Mouse (Mus musculus): ENCODE measurements at regions not wholly inside any gene's neighbourhood (a gene's known extent, or its start where the extent isn't known, plus 50 kb on each side); places are given as distances from the start of the nearest gene placed in this dataset.

DNA sequence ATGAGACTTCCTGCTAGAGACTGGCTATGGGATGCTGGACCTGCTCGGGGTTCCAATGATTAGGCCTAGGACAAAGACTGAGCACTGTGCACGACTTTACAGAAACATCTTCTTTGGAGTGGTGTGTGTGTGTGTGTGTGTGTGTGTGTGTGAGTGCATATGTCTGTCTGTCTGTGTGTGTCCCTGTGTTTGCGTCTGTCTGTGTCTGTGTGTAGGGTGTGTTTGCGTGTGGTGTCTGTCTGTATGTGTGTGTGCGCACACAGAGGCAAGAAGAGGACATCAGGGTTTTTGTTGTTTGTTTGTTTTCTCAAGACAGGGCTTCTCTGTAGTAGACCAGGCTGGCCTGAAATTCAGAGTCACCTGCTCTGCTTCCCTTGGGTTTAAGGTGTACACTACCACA lies 51.9 kb upstream of the Slco4a1 start:
- Histone ChIP-seq H3K4me3 (no peak overlapping the region), H3K27ac (no peak overlapping the region), H3K9me3 (no peaks in the 10 kb centered on the region), H3K4me2 (no peak overlapping the region), H3K9ac (no peak overlapping the region), H3K27me3 (no peaks in the 10 kb centered on the region), H3K36me3 (no peaks in the 10 kb centered on the region), H3K4me1 (no peaks in the 10 kb centered on the region)
- no peak for ATAC-seq (ENCODE audit: borderline replicate concordance, extremely low read depth, low FRiP score, low TSS enrichment)
- WGBS, result 80% methylated on average over 5 of the region's 5 CpGs

DNA sequence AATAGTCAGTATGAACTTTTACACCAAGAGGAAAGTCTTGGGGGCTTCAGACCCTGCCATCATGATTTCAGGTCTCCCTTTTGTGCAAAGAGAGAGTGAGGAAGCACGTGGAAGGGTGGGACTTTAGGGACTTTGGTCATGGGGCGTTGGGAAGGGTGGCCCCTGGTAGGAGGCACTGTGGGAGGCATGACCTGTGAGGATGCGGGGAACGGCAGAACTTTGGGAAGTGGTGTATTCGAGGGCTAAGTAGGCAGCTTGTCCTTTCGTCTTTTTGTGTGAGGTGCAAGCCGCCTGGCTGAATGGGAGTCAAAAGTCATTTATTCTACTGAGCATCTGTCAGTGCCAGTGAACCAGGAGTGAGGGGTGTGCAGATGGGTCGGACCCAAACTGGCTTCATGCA lies 52.4 kb upstream of the Slco4a1 start:
- ATAC-seq (ENCODE audit: borderline replicate concordance, extremely low read depth, low FRiP score, low TSS enrichment), result no peak
- 59% methylated on average over 8 of the region's 8 CpGs for WGBS

DNA sequence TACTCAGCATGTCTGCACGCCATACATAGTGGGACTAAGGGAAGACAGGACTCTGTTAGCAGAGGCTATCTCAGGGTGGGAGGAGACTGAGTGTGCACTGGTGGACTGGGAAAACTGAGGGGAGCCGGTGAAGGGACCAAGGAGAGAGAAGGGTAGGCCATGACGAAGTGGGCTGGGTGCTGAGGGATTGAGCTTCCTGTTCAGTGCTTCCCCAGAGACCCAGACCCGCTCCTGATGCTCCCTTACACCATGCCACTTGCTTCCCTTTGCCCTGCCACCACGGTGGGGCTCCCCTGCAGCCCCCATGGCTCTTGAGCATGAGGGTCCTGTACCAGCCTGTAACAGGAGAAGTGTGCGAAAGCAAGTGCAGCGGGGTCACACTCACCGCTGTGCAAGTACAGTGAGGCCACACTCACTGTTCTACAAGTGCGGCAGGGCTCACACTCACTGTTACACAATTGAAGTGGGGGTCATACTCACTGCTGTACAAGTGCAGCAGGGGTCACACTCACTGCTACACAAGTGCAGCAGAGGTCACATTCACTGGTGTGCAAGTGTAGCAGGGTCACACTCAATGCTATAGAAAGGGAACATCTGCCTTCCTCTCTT lies 53.1 kb upstream of the Slco4a1 start:
- H3K4me1 ChIP-seq, result no peaks in the 10 kb centered on the region

More for the DNA sequence above, 52.4 kb upstream of the Slco4a1 start:
- no peaks in the 10 kb centered on the region for H3K27me3 ChIP-seq
- H3K27ac ChIP-seq, result no peak overlapping the region
- H3K4me1 ChIP-seq, result no peaks in the 10 kb centered on the region
- no peak overlapping the region for H3K4me2 ChIP-seq
- H3K36me3 ChIP-seq, result no peaks in the 10 kb centered on the region
- H3K9ac ChIP-seq, result no peak overlapping the region
- no peak overlapping the region for H3K4me3 ChIP-seq
- no peaks in the 10 kb centered on the region for H3K9me3 ChIP-seq

DNA sequence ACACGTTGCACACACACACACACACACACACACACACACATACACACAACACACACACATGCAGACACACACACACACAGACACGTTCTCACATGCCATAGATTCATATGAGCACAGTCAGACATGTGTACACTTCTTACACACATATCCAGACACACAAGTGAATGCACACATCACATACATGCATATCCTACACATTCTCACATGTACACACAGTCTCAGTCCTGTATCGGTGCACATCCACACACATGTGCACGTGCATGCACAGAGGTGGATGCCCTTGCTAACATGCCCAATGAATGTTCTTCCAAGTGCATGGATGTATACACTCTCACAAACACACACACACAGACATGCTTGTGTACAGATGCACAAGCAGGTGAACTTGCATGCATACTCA lies 53.6 kb upstream of the Slco4a1 start:
- H3K9ac ChIP-seq, result no peak overlapping the region
- H3K27ac ChIP-seq, result no peak overlapping the region
- no peaks in the 10 kb centered on the region for H3K36me3 ChIP-seq
- no peak overlapping the region for H3K4me2 ChIP-seq
- no peak overlapping the region for H3K4me3 ChIP-seq
- no peaks in the 10 kb centered on the region for H3K4me1 ChIP-seq
- ATAC-seq (ENCODE audit: borderline replicate concordance, extremely low read depth, low FRiP score, low TSS enrichment), result no peak
- WGBS, result 81% methylated on average over 4 of the region's 4 CpGs
- H3K9me3 ChIP-seq, result no peaks in the 10 kb centered on the region
- no peaks in the 10 kb centered on the region for H3K27me3 ChIP-seq

More for the DNA sequence above, 53.1 kb upstream of the Slco4a1 start:
- Histone ChIP-seq H3K9ac (no peak overlapping the region), H3K9me3 (no peaks in the 10 kb centered on the region), H3K4me2 (no peak overlapping the region), H3K4me3 (no peak overlapping the region), H3K27ac (no peak overlapping the region), H3K36me3 (no peaks in the 10 kb centered on the region), H3K27me3 (no peaks in the 10 kb centered on the region)
- no peak for ATAC-seq (ENCODE audit: borderline replicate concordance, extremely low read depth, low FRiP score, low TSS enrichment)
- 68% methylated on average over 9 of the region's 9 CpGs for WGBS

DNA sequence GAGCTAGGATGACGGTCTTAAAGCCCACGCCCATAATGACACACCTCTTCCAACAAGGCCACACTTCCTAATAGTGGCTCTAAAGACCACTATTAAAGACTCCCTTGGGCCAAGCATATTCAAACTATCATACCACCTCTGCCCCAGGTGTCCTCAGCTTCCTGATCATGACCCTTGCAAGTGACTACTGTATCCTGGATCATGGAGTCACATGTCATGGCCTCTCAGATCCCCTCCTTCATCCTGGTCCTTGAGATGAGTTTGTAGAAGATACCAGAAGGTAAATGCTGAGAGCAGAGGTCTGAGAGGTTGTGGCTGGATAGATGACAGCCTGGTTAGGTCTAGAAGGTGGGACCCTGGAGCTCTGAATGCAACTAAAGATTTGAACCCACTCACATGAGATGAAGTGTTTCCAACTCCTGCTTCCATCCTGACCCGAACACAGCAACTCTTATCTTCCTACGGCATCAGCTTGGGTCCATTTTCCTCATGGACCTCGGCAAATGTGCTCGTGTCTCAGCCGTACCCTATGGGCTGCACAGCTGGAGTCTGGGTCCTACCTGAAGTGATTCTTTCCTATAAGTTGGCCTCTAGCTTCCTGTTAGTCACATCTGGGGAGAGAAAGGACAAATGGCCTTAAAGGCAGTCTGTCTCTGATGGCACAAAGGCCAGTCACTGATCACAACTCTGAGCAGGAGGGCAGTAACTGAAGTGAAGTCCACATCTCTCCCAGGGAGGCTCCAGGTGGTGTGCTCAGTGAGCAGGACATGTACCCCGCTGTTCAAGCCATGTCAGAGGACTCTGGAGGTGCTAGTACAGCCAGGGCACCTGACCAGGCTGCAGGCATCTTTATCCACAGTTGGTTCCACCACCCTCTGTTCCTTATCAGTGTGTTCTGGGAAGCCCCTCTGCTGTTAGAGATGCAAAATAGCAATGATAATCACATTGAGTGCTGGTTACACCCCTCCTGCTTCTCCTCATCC lies 54.3 kb upstream of the Slco4a1 start:
- no peak overlapping the region for H3K4me3 ChIP-seq
- H3K4me1 ChIP-seq, result no peaks in the 10 kb centered on the region
- H3K9ac ChIP-seq, result no peak overlapping the region
- no peaks in the 10 kb centered on the region for H3K9me3 ChIP-seq
- H3K27ac ChIP-seq, result no peak overlapping the region
- no peaks in the 10 kb centered on the region for H3K36me3 ChIP-seq
- H3K27me3 ChIP-seq, result no peaks in the 10 kb centered on the region
- H3K4me2 ChIP-seq, result no peak overlapping the region
- no peak for ATAC-seq (ENCODE audit: borderline replicate concordance, extremely low read depth, low FRiP score, low TSS enrichment)
- 77% methylated on average over 8 of the region's 8 CpGs for WGBS

DNA sequence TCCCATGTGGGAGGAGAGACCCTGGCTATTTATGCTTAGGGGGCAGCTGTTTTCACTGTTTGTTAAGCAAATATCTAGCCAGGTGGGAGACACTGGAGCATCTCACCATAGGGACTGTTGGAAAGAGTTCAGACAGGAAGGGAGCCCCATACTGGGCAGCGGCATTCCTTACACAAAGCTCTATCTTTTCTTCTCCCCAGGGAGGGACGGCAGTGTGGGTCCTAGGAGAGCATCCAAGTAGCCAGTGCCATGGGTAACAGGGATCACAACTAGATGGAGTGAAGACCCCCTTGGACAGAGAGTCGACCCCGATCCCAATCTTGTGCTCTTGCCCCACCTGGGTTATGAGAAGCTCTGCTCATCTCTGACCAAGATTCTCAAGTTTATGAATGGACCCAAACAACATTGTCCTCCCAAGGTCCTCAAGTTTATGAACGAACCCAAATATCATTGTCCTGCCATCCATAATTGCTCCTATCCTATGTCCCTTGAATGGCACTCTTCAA lies 55.5 kb upstream of the Slco4a1 start:
- H3K9me3 ChIP-seq, result no peaks in the 10 kb centered on the region
- H3K9ac ChIP-seq, result no peak overlapping the region
- no peak for ATAC-seq (ENCODE audit: borderline replicate concordance, extremely low read depth, low FRiP score, low TSS enrichment)
- H3K27me3 ChIP-seq, result no peaks in the 10 kb centered on the region
- H3K4me2 ChIP-seq, result no peak overlapping the region
- H3K36me3 ChIP-seq, result no peaks in the 10 kb centered on the region
- 88% methylated on average over 5 of the region's 5 CpGs for WGBS
- H3K4me1 ChIP-seq, result no peaks in the 10 kb centered on the region
- H3K27ac ChIP-seq, result no peak overlapping the region
- no peak overlapping the region for H3K4me3 ChIP-seq

DNA sequence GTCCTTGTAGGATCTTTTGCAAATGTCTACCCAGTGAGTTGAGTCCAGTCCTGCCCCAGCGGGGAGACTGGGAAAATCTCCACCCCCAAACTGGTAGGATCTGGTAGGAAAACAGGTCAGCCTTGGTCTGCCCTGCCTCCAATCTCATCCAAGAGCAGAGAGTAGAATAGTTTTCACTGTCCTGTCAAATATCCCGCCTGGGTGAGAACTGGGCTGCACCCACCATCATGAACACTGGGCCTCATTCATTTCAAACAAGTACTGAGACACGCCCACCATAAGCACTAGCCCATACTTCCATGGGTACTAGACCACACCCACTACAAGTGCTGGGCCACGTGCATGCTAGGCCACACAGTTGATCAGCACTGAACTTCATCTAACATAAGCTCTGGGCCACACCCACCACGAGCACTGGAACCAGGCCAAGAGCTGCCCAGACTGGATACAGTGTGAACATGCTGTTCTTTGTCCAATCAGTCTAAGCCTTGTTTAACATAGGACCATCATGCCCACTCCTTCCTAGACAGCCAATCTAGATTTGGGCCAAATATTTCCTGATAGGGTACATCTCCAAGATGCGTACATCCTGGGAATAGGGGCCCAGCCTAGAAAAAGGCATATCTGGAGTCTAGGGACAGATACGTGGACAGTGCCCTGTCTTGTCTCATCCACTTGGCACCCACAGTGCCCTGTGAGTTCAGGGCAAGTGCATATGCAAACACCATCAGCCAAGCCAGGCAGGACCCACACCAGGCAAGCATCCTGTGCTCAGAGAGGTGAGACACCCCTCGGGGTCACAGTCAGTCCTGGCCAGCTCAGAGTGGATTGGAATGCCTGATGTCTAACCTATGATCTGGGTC lies 56.2 kb upstream of the Slco4a1 start:
- Histone ChIP-seq H3K4me3 (no peak overlapping the region), H3K4me1 (no peaks in the 10 kb centered on the region), H3K27ac (no peak overlapping the region), H3K36me3 (no peaks in the 10 kb centered on the region), H3K9me3 (no peaks in the 10 kb centered on the region), H3K27me3 (no peaks in the 10 kb centered on the region), H3K4me2 (no peak overlapping the region), H3K9ac (no peak overlapping the region)
- ATAC-seq (ENCODE audit: borderline replicate concordance, extremely low read depth, low FRiP score, low TSS enrichment), result peak; percentile 64
- 54% methylated on average over 8 of the region's 8 CpGs for WGBS

DNA sequence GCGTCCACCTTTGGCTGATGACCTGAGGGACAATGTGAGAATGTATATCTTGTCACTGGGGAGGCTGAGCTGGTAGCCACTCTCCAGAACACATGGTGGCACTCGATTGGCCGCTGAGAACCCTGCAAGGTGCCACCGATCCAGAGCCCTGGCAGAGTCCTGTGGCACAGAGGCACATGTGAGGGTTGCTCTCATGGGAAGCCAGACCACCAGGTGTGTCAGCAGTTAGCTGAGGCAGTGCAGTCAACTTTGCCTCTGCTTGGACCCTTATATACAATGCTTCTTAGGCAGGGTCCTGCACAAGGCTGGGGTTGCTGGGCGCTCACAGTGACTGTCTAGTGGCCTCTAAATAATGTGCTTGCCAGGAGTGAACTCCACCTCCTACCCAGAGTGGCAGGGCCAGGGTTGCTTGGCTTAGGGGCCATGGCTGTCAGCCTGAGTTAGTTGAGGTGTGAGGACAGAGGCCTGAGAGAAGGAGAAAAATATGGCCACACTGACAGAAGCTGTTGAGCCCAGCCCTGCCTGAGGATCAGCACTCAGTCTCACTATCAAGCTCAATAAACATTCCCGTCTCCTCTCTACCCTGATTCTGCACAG lies 57.1 kb upstream of the Slco4a1 start:
- Histone ChIP-seq H3K27me3 (no peaks in the 10 kb centered on the region), H3K4me3 (no peak overlapping the region), H3K4me2 (no peak overlapping the region), H3K36me3 (no peaks in the 10 kb centered on the region), H3K27ac (no peak overlapping the region), H3K9ac (no peak overlapping the region), H3K9me3 (no peaks in the 10 kb centered on the region), H3K4me1 (no peaks in the 10 kb centered on the region)
- WGBS, result 78% methylated on average over 6 of the region's 6 CpGs
- no peak for ATAC-seq (ENCODE audit: borderline replicate concordance, extremely low read depth, low FRiP score, low TSS enrichment)

DNA sequence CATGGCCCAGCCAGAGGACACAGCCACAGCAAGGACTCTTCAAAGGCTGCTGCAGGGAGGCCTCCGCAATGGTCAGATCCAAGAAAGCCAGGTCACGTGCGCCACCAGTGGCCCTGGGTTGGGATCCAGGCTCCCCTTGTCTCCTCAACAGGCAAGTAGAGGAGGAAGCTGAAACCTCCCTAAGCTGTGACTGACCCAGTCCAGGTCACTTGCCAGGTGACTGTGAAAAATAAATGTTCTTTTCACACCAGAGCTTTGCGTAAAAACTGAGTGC lies 57.6 kb upstream of the Slco4a1 start:
- Histone ChIP-seq H3K9ac (no peak overlapping the region), H3K27ac (no peak overlapping the region)
- 83% methylated on average over 4 of the region's 4 CpGs for WGBS

DNA sequence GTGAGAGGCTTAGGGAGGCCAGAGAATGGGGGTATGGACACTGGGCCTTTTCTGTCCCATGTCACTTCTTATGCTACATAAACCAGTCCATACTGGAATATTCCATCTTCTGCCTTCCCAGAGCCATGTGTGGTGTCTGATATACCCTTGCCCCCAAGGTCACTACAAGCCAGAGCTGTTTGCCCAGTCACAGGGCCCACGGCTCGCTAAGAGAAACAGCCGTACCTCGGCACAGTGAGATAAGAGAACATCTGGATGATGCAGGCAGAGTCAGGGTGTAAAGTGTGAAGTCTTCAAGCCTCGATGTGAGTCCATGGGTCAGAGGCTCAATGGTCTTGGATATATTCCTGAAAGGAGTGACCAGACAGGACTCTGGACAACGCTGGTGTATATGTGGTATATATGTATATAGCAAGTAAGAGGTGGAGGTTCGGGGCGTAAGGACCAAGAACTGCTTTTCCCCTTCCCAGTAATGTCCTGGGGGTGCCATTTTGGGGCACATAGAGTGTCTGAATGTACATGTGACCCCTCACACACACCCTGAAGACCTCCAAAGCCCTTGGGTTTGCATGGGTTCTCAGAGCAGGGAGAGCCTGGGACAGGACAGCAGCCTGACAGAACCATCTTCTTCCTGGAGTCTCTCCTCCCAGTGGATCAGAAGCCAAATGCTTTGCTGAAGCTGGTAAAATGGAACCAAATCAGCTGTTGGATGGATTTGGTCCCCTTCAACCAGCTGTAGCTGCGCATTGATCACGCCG lies 58.1 kb upstream of the Slco4a1 start:
- H3K27me3 ChIP-seq, result no peaks in the 10 kb centered on the region
- no peaks in the 10 kb centered on the region for H3K4me1 ChIP-seq
- no peak overlapping the region for H3K4me2 ChIP-seq
- H3K9me3 ChIP-seq, result no peaks in the 10 kb centered on the region
- no peak overlapping the region for H3K4me3 ChIP-seq
- no peak for ATAC-seq (ENCODE audit: borderline replicate concordance, extremely low read depth, low FRiP score, low TSS enrichment)
- H3K9ac ChIP-seq, result no peak overlapping the region
- no peak overlapping the region for H3K27ac ChIP-seq
- H3K36me3 ChIP-seq, result no peaks in the 10 kb centered on the region
- WGBS, result 68% methylated on average over 11 of the region's 11 CpGs

More for the DNA sequence above, 57.6 kb upstream of the Slco4a1 start:
- Histone ChIP-seq H3K27me3 (no peaks in the 10 kb centered on the region), H3K9me3 (no peaks in the 10 kb centered on the region), H3K36me3 (no peaks in the 10 kb centered on the region), H3K4me2 (no peak overlapping the region), H3K4me1 (no peaks in the 10 kb centered on the region), H3K4me3 (no peak overlapping the region)
- no peak for ATAC-seq (ENCODE audit: borderline replicate concordance, extremely low read depth, low FRiP score, low TSS enrichment)

All from lung, embryonic 15.5 days (tissue).